Mouse (Mus musculus): ENCODE measurements around the gene AB124611.
"Not testable (repeated sequence)": the region's sequence is repeated elsewhere in the genome, so short reads cannot be mapped to it uniquely, and the experiment has no call there.

AB124611 gene

DNA sequence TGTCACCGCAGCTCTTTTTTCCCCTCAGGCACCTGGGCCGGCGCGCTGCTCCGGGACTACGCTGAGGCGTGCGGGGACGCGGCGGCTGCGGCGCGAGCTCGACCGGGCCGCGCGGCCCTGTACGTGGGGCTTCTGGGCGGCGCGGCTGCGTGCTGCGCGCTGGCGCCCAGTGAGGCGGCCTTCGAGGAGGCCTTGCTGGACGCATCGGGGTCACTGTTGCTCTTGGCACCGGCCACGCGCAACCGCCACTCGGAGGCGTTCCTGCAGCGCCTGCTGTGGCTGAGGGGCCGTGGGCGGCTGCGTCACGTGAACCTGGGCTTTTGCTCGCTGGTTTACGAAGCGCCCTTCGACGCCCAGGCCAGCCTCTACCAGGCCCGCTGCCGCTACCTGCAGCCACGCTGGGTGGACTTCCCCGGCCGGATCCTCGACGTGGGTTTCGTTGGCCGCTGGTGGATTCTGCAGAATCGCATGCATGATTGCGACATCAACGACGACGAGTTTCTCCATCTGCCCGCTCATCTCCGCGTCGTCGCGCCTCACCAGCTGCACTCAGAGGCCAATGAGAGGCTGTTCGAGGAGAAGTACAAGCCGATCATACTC, 67.2 kb downstream of the AB124611 start:
- Histone ChIP-seq H3K36me3 (ENCODE audit: control insufficient read depth, insufficient read depth, low read length, poor library complexity, severe bottlenecking) (peaks cover 2% of the 10 kb centered on the region), H3K27me3 (ENCODE audit: control insufficient read depth, insufficient read depth, low read length, poor library complexity, severe bottlenecking) (no peaks in the 10 kb centered on the region)
- DNase-seq (ENCODE audit: low read depth, low spot score) = peak; percentile 61

DNA sequence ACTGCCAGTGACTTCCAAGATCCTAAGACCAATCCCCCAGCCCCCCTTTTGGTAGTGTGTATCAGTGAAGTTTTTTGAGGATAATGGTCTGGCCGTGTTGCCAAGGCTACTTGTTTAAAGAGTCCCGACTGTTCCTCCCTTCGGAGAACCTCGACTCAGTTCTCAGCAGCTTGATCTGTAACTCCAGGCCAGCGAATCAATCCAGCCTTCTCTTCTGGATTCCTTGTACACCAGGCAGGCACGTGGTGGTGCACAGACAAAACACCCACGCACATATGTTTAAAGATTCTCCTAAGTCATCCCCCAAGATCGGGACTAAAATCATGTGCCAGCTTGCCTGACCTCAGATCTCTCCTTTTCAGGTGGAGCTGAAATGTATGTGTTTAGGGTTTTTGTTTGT, 68.4 kb downstream of the AB124611 start:
- H3K27me3 ChIP-seq (ENCODE audit: control insufficient read depth, insufficient read depth, low read length, poor library complexity, severe bottlenecking); DNase-seq (ENCODE audit: low read depth, low spot score); H3K36me3 ChIP-seq (ENCODE audit: control insufficient read depth, insufficient read depth, low read length, poor library complexity, severe bottlenecking): not testable (repeated sequence)

DNA sequence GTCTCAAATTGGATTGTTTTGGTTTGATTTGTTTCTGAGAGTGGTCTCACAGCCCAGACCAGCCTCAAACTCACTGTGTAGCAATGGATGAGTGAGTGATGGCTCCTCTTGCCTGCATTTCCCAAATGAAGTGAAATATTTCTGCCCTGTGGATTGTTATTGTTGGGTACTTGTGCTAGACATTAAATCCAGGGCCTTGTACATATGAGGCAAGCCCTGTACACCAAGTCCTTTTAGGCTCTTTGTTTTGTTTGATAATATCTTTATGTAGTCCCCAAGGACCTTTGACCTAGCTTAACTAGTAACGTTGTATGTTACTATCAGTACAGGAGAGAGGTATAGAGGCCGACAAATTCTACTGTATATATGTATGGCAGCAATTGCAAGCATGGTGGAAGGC, 68.9 kb downstream of the AB124611 start:
- no peaks in the 10 kb centered on the region for H3K27me3 ChIP-seq (ENCODE audit: control insufficient read depth, insufficient read depth, low read length, poor library complexity, severe bottlenecking)
- no peaks in the 10 kb centered on the region for H3K36me3 ChIP-seq (ENCODE audit: control insufficient read depth, insufficient read depth, low read length, poor library complexity, severe bottlenecking)
- no peak for DNase-seq (ENCODE audit: low read depth, low spot score)

Measured in splenic B cell, adult 2 months (primary cell).